Mouse (Mus musculus) ES-E14 (cell line): ENCODE results near the gene Cd47.

Source experiments
- HCFC1 ChIP-seq: IDR thresholded peaks from 2 replicates; pipeline ENCODE4 v1.6.1; 2012; ENCODE audit warnings: low read length, inconsistent platforms, borderline replicate concordance; ENCODE audit not compliant: insufficient read depth
- MAFK ChIP-seq: IDR thresholded peaks from 2 replicates; pipeline ENCODE4 v1.6.1; 2014; ENCODE audit warnings: mild to moderate bottlenecking, low read depth, low read length, inconsistent platforms; ENCODE audit not compliant: insufficient read depth
- ZC3H11A ChIP-seq: IDR thresholded peaks from 2 replicates; pipeline ENCODE4 v1.6.1; 2012; ENCODE audit warnings: low read depth, mild to moderate bottlenecking, inconsistent platforms, low read length, borderline replicate concordance

DNA sequence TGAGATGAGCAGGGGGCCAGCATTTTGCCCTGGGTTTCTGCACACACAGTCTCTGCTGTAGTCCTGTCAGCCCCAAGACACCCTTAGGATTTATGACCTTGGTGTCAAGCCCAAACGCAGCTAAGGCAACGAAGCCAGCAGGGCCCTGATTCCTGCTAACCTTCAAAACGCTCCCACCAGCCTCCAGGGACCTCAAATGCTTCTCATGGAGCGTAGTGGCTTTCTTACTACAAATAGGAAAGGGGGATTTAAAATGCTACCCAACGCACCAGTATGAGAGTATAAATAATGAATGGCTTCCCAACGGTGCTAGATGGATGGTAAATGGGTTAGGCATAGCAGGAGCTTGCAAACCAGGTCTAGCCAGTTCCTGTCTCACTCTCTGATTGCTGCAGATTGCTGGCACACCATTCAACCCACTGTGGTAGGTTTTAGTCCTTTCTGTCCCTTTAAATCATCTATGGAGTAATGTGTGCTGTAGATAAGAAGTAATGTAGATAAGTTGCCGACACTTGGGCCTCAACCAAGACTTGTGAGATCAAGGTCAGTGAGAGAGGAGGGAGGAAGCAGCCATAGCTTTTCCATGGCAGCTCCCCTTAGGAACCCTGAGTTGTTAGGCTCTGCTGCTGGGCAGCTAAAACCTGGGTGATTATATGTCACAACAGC lies 164.1 kb downstream of the Cd47 start:
- no peak for TF ChIP-seq HCFC1
- TF ChIP-seq MAFK, result no peak
- no peak for TF ChIP-seq ZC3H11A
